Mouse (Mus musculus) ovary, postnatal 14 days (tissue): ENCODE data around the gene Lctl.
"Not testable (repeated sequence)": the region's sequence is repeated elsewhere in the genome, so short reads cannot be mapped to it uniquely, and the experiment has no call there.

Experiments
- DNase-seq: peaks from one replicate; pipeline ENCODE4 v3.0.0; 2022; ENCODE audit warnings: low spot score

Lctl gene

GRCm38 (mm10) chr9:64119898-64120297 lies 3.0 kb downstream of the Lctl start:
- peak; percentile 34 for DNase-seq

- no peak for DNase-seq
Observed at GRCm38 (mm10) chr9:64120584-64121277, 3.8 kb downstream of the Lctl start.

DNA sequence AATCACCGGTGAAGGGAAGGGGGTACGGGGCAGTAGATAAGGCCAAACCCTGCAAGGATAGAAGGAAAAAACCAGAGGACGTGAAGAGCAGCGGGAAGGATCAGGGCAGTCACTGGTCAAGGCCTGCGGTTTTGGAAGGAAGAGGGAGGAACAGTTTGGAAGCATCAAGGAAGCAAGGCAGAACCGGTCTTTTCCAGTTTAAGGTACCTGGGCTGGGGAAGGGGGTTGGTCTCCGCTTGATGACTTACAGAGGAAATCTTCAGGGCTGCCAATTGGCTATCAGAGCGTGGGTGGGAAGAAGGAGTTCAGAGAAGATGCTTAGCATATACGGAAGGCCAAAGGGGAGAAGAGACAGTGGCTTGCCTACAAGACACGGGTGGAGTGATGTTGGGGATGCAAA lies 5.7 kb downstream of the Lctl start:
- DNase-seq = no peak

GRCm38 (mm10) chr9:64124846-64125245 lies 7.9 kb downstream of the Lctl start:
- not testable (repeated sequence) for DNase-seq

DNA sequence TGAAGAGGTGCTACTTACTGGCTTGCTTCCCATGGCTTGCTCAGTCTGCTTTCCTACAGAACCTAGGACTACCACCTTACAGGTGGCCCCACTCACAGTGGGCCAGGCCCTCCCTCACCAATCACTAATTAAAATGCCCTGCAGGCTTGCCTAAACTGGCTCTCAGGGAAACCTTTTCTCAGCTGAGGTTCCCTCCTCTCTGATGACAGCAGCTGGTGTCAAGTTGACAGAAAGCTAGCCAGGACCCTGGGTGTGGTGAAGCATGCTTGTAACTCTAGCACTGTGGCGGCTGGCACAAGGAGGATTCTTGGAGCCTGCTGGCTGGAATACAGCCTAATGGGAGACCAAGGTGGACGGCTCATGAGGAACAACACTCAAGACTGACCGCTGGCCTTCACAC lies 8.4 kb downstream of the Lctl start:
- DNase-seq = no peak

GRCm38 (mm10) chr9:64126121-64126520 lies 9.2 kb downstream of the Lctl start:
- DNase-seq = no peak

GRCm38 (mm10) chr9:64131623-64132022 lies 14.7 kb downstream of the Lctl start:
- no peak for DNase-seq

DNA sequence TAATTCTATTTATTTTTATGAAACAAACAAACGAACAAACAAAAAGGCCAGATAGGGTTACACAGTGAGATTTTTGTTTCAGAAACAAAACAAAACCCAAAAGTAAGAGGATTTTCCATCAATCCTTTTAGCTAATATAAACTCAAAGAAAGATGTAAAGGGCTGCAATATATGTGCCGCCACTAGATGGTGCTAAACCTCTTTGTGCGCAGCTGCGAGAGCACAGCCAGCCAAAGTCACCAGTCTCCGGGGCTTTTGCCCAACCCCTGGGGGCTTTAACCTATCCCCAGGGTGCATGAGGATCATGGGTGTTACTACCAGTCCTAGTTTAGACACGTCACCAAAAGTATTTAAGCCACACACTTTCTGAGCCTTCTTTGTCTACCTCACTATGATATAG lies 21.9 kb downstream of the Lctl start:
- DNase-seq = peak; percentile 39

DNA sequence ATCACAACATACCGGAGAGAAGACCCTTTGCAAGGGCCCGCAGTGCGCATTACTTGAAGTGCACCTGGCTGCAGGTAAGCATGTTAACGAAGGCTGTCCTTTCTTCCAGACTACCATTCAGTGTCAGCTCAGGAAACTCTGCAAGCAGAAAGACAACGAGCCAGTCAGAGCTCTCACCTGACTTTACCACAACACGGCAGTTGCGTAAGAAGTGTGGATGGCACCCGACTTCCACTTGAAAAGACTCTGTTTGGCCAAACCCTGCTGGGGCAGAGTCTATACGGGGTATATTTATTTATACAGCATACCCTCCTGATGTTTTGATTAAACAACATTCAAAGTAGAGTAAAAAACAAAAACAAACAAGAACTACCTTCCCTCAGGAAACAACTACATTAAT lies 22.9 kb downstream of the Lctl start:
- no peak for DNase-seq

GRCm38 (mm10) chr9:64156641-64157040 lies 39.7 kb downstream of the Lctl start:
- DNase-seq = no peak

DNA sequence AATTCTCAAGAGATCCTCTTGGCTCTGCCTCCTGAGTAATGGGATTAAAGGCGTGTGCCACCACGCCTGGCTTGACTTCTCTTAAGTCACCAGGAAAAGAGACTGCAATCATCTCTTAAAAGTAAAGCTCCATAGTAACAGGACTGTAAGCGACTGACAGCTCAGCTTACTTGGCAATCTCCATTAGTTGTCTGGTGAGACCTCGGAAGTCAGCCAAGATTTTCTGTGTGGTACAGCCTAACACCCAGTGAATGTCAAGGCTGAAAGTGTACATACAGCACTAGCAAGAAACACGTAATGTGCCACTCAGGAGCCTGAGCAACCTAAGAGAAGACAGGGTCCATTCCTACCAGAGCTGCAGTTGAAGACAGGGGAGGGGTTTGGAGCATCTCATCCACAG lies 43.5 kb downstream of the Lctl start:
- no peak for DNase-seq

- not testable (repeated sequence) for DNase-seq
Observed at GRCm38 (mm10) chr9:64169967-64170366, 53.0 kb downstream of the Lctl start.

DNA sequence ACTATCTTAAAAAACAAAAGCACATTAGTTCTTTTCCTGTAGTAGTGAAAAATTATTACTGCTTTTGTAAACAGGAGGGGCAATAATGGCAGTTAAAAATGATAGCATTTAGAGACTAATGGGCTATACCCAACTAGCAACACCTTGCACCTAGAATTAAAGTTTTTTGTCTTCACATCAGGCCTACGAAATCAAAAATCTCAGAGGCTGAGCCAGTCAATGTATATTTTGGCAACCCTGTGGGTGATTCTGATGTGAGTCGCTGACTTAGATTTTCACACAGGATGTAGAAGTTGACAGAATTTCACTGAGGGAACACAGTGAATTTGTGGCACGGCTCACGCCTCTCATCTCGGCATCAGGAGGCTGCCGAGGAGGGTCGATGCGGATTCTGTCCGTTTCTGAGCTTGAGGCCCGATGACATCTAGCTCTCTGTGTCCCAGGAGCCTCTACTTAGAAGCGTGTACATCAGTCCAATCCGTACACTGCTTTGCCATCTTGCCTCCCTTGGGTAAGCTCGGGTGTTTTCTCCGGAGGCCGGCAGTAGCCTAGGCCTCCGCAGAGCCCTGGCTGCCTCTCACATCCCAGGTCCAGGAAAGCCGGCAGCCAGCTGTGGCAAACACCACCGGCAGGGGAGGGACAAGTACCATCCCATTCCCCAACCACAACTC lies 55.3 kb downstream of the Lctl start:
- no peak for DNase-seq

- DNase-seq = peak; percentile 66
Observed at GRCm38 (mm10) chr9:64172816-64173665, 56.1 kb downstream of the Lctl start, which contains the start of the genes Zwilch and Rpl4. Gene Zwilch (minus strand): TSS chr9:64173104. Gene Rpl4 (plus strand): TSS chr9:64173375.

- DNase-seq = no peak
Observed at GRCm38 (mm10) chr9:64173666-64174220, 56.8 kb downstream of the Lctl start.

DNA sequence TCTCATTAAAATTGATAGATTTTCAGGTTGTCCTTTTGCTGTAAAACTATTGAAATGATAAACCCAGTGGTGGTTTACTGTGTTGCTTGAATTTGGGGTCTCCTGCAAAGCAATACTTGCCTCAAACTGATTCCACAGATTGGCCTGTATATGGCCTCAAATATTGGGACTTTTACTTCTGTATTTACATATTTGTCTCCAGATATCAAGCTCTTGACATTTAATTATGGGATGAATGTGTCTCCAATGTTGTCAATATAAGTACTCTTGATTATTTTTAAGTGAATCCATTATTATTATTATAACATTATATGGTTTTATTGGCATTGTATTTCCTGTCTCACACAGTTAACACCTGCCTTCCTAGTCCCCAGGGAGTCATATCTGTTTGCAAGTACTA lies 57.4 kb downstream of the Lctl start:
- DNase-seq = no peak

- no peak for DNase-seq
Observed at GRCm38 (mm10) chr9:64174766-64175165, 57.8 kb downstream of the Lctl start.

- no peak for DNase-seq
Observed at GRCm38 (mm10) chr9:64175378-64175777, 58.4 kb downstream of the Lctl start.

GRCm38 (mm10) chr9:64178610-64178973 lies 61.6 kb downstream of the Lctl start:
- no peak for DNase-seq

DNA sequence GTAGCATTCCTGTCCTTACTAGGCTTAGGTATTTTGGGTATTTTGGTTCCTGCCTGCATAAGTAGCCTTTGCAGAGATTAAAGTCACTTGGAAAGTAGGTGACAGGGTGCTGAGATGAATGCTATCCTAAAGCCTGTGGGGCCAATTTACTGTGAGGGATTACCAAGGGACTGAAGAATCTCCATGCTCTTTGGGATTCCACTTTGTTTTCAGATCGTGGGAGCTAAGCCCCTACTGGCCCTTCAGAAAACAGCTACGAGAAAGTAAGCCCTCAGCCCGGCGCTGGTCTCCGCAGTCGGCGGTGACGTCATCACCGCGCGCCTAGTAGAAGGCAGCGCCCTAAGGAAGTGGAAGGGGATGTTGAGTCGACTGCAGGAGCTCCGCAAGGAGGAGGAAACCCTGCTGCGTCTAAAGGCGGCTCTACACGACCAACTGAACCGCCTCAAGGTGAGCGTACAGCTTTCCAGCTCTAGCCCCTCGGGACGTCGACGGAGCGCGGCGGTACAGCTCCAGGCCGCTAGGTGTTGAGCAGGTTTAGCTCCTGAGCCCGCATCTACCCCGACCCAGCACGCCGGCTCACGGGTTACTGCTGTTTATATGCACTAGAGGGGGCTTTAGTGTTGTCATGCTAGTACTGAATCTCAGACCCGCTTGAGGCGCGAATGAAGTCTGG lies 62.2 kb downstream of the Lctl start, which contains the start of gene Snapc5:
TSS of gene Snapc5 (plus strand) at position 301 of the 673 bp plus-strand sequence.
- peak; percentile 83 for DNase-seq

DNA sequence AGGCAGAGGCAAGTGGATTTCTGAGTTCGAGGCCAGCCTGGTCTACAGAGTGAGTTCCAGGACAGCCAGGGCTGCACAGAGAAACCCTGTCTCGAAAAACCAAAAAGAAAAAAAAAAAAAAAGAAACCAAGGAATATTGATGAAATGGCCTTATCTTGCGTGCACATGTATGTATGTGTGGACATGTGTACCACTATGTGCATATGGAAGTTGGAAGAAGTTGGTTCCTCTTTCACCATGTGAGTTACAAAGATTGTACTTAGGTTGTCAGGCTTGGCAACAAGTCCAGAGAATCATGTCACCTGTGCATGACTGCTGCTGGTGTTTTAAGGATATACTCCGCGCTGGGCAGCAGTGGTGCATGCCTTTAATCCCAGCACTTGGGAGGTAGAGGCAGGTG lies 66.3 kb downstream of the Lctl start:
- not testable (repeated sequence) for DNase-seq
